Mouse (Mus musculus): ENCODE data around the gene Pax2.

Pax2 gene

GRCm38 (mm10) chr19:44748271-44748670, 7.6 kb upstream of the Pax2 start:
- DNase-seq (ENCODE audit: extremely low spot score, low spot score) = peak; percentile 57

GRCm38 (mm10) chr19:44749061-44749990, 6.5 kb upstream of the Pax2 start:
- peak; percentile 53 for DNase-seq (ENCODE audit: extremely low spot score, low spot score)

DNA sequence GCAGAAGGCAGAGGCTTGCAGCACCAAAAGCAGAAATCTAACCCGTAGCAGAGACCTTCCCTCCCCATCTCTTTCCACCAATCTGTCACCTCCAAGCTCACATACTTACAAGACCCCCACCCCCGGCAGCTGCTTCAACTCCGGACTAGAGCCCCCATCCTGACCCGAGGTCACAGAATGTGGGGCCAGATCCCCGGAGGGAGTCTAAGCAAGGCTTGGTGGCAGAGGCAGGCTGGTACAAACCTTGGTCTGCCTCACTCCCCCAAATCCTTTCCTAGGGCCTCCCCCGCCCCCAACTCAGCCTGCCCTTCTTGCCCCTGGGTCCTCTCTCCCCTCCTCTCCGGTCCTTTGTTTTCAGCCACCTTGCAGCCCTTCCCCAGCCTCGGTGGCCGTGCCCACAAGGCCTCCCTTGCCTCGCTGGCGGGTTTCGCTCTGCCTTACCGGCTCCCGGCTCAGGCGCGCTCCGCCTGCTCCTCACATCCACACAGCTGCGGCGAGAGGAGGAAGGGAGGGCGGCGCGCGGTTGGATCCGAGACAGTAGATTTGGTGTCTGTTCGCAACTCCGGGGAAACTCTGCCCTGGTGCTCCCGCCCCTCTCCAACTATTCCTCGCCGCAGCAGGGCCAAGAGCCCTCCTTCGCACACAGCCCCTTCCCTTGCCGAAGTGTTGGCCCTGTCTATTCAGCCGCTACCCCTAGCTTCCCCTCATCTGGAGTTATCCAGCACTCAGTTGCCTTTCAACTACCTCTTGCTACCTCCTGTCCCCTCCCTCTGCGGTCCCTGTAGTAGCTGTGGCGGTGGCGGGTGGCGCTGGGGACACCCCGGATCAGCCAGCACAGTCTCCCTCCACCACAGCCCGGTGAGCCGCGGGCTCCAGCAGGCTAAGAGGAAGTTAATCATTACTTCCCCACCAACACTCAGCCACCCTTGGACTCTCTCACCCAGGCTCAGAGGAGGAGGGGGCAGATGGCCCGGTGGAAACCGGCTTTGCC, 5.5 kb upstream of the Pax2 start:
- peak; percentile 76 for DNase-seq (ENCODE audit: extremely low spot score, low spot score)

DNA sequence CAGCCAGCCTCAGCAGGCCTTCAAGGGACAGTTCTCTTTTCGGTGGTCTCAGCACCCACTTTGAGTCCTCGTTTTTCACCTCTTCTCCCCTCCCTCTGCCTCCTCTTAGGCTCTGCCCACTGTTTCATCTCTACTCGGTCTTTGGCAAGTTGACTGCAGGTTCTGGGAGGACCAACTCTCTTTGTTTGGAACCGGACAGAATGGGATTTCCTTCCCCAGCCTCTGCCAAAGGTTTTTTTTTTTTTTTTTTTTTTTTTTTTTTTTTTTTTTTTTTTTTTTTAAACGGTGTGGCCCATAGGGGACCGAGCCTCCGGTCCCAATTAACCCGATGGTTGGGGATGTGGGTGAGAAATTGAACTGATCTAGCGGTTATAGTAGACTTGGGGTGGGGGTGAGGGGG, 4.8 kb upstream of the Pax2 start:
- DNase-seq (ENCODE audit: extremely low spot score, low spot score) = no peak

- peak; percentile 28 for DNase-seq (ENCODE audit: extremely low spot score, low spot score)
Measured at GRCm38 (mm10) chr19:44751551-44751950, 4.3 kb upstream of the Pax2 start.

DNA sequence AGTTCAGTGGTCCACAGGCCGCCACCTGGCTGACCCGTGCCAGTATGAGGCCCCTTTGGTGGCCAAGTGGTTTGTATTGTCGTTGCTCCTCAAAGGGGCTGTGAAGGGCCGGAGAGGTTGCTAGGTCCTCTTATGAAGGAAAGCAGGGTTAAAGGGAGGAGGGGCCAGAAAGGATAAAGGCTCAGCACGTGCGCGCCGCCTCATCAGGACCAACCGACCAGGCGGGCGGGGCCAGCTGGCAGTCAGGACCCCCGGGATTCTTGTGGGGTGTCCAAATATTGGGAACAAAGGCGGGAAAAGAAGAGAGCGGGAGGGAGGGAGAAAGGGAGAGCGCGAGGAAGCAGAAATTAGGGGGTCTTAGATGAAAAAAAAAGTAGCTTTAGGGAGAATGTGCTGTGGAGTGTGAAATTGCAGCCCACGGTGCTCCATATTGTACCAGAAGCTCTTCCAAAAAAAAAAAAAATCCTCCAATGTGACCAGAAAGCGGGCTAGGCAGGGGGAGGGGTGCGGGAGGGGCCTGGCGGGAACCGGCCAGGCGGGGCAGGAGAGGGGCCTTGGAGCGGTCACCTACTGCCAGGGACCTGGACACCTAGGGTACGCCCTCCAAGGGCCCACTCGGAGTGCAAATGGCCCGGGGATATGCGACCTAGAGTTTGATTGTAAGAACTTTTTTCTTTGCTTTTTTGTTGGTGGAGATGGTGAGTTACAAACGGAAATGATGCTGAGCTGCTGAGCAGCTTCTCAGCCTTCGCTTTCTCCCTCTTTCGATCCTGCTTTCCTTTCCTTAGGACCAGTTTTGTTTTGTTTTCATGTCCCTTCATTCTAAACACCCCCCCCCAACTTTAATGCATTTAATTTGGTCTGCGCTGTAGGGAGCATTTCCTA, 3.5 kb upstream of the Pax2 start:
- peak; percentile 40 for DNase-seq (ENCODE audit: extremely low spot score, low spot score)

DNA sequence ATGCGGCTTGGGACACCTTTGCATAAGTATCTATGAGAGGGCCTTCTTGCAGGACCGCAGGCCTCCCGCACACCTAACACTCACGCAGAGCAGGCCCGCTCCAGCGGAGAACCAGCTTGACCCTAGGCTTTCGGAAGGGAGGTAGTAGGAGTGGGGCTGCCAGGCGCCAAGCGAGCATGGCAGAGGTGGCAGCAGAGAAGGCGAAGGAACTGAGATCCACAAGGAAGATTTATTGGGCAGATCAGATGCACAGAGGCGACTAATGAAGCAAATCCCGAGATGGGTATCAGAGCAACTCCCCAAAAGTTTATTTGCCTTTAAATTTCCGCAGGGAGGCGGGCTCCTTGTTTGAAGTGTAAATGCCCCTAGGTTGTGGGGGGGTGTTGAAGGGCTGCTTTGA, 2.5 kb upstream of the Pax2 start:
- DNase-seq (ENCODE audit: extremely low spot score, low spot score) = peak; percentile 47

DNA sequence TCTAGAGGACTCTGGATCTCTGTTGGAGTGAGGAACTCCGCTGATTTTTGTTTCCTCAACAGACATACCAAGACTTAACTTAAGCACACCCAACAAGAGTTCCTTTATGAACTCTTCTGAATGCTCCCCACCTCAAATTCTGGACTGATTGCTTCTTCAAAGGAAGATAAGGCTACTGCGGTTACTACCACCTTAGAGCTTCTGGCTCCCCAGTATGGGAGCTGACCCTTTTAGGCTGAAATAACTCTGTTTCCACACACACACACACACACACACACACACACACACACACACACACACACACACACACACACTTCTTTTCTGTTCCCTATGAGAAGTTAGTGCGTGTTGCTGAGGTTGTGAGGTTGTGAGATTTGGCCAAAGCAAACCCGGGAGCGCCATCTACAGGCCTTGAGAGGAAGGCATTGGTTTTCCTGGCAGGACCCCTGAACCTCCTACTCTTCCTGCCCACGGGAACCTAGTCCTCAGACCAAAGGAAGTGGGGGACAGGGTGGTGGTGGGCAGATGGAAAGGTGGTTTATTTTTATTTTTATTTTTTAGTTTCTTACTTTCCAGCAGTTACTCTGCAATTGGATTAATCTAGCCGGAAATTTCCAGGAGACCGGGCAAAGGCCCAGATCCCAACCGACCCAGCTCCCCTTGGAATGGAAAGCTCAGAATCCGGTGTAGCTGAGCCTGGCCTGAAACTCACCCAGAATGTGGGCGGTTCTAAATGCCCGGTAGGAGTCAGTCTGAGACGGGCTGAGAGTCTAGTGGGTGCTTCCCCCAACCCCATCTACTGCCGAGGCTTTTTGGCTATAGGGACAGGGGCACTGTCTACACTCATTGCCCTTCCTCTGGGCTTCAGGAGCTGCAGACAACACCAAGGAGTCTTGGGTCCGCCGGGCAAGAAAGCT, 1.1 kb upstream of the Pax2 start:
- DNase-seq (ENCODE audit: extremely low spot score, low spot score) = peak; percentile 73

DNA sequence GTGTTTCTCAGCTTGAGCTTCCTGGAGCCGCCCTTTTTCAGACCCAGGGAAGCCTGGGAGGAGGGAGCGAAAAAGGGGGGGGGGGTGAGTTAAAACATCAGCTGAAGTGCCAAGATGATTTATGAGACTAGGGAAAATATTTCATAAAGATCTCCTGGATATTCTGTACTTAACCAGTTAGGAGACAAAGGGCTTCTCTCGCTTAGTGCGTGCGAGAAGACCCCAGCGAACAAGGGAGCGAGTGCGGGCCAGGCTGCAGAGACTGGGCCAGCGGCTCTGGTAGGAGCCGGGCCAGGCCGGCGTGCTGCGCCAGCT, 510 bp upstream of the Pax2 start:
- no peak for DNase-seq (ENCODE audit: extremely low spot score, low spot score)

GRCm38 (mm10) chr19:44756421-44757230, 781 bp downstream of the Pax2 start:
- peak; percentile 88 for DNase-seq (ENCODE audit: extremely low spot score, low spot score)

- DNase-seq (ENCODE audit: extremely low spot score, low spot score) = peak; percentile 74
Measured at GRCm38 (mm10) chr19:44757231-44757871, 1.5 kb downstream of the Pax2 start.

DNA sequence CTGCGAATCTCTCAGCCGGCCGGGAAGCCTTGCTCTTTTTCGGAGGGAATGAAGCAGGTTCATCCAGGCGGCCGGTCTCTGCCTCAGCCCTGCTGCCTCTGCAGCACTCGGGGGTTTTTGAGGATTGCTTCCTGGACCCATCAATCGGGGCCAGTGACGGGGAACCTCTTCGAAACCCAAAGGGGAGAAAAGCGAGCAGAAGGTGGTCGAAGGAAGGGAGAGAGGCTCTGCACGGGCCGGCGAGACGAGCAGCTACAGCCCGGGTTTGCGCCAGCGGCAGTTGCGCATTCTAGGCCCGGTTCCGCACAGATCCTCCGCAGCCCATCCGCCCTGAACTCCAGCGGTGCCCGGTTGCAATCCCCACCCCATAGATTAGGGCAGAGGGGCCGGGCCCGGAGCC, 3.0 kb downstream of the Pax2 start:
- DNase-seq (ENCODE audit: extremely low spot score, low spot score) = peak; percentile 70

- peak; percentile 81 for DNase-seq (ENCODE audit: extremely low spot score, low spot score)
Measured at GRCm38 (mm10) chr19:44759531-44760118, 3.8 kb downstream of the Pax2 start.

DNA sequence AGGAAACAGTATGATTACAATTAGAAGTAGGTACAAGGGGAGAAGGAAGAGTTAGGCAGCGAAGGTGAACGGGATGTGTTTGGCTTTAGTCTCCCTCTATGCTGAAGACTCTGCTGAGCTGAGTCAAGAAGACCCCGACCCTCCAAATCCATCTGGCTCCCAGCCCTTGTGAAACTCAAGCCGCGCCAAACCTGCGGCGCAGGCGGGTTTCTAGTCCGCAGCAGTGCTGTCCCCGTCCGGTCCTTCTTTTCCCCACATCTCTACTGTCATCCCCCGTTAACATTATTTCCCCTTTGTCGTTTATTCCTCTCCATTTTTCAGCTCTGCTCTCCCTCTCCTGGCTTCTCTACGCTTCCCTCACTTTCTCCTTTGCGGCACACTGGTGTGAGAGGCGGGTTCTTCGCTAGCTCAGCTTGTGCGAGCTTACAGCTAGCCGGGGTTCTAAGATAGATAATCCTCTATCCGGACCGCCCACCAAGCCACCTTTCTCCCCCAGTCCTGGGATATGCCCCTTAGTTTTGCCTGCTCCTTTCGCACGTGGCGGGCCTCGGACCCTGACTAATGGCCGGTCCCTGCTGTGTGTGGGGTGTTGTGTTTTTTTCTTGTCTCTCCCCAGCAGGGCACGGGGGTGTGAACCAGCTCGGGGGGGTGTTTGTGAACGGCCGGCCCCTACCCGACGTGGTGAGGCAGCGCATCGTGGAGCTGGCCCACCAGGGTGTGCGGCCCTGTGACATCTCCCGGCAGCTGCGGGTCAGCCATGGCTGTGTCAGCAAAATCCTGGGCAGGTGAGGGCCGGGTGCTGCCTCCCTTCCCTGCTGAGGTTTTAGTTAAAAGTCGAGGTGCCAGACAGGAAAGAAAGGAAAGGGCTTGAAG, 4.7 kb downstream of the Pax2 start:
- peak; percentile 53 for DNase-seq (ENCODE audit: extremely low spot score, low spot score)

- peak; percentile 35 for DNase-seq (ENCODE audit: extremely low spot score, low spot score)
Measured at GRCm38 (mm10) chr19:44762121-44762621, 6.3 kb downstream of the Pax2 start.

DNA sequence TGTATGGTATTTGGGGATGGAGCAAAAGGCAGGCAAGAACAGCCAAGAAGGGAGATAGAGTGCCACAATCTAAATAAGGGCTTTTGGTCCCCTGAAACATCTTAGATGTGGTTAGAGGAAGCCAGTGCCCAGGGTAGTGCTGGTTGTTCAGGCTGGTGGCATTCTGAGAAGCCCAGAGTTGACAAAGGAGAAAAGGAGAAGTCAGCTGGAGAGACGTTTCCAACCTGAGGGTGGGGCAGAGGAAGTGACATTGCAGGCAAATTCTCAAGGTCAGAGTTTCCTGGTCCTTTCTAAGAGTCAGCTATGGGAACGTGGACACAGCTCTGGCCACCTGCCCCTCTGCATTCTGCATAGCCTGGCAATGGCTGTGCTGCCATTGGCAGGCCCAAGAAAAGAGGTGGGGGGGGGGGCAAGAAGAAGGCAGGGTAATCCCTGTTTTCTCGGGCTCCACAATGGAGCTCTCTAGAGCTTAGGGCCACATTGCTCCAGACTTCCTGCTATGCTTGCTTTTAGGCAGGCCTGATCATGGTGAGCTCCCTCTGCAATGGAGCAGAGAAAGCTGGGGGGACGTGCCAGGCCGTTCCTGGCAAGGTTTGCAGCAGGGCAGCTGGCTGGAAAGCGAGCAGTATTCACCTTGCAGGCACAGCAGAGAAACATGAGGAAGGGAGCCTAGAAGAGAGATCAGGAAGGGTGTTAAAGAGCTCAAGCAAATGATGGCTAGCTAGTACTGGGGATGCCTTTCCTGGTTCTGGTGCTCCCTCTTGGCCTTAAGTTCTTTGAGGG, 14.6 kb downstream of the Pax2 start:
- DNase-seq (ENCODE audit: extremely low spot score, low spot score) = no peak

Data from neural tube, embryonic 10.5 days (tissue).